Mouse (Mus musculus) CD4-positive, CD25-positive, alpha-beta regulatory T cell, adult 4 months (primary cell): ENCODE data around the gene Vmn1r138. TPM values are rescaled to one million over a fixed set of nuclear protein-coding genes. Genes with fewer than 3 reads are reported as not detected.
"Not testable (repeated sequence)": the region's sequence is repeated elsewhere in the genome, so short reads cannot be mapped to it uniquely, and the experiment has no call there.

ENCODE experiments used
- ATAC-seq: one replicate; pipeline ENCODE4 v1.8.0; 2017
- polyA plus RNA-seq, 2 experiments: library from polyadenylated mRNA; unstranded; fragments of 100-300 nt; shearing (Covaris generic); gene quantifications; one replicate each; pipeline ENCODE4 v1.2.1; 2017

Vmn1r138 gene
- polyA plus RNA-seq = not detected

DNA sequence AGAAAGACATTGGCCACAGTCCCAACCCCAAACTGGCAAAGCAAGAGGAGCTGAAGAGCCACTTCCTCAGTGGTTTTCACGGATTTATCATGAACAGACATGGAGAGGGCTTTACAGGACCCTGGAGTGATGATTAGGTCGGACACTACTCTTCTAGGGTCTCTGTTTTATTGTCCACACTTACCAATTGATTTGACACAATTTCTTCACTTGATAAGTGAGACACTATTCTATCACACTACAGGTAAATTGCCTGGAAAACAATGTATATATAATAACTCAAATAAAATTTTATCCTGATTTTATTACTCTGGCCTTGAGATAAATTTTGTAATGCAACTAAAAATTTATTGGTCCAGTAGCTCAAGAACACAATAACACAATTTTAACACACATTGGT lies at the start of gene Vmn1r138:
TSS of gene Vmn1r138 (minus strand) at position 101 of the 400 bp plus-strand sequence.
- ATAC-seq = not testable (repeated sequence)

DNA sequence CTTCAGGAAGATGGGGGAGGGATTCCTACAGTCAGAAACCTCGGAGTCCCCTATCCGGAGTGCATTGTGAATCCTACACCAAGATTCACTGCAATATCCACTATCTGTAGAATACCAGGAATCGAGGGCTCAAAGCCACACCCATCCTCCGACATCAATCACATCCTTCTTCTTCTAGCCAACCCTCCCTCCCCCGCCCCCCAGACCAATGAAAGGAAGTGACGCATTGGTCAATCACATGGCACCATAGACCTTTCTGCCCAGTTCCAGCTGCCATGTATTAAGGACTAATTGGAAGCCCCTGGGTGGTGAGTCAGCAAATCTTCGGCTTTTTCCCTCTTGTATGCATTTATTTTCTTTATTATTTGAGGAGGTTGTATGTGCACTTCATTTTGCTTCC lies 40.1 kb upstream of the Vmn1r138 start, which contains the start of gene Vmn1r139:
TSS of gene Vmn1r139 (plus strand) at position 301 of the 400 bp plus-strand sequence.
- ATAC-seq = not testable (repeated sequence)

DNA sequence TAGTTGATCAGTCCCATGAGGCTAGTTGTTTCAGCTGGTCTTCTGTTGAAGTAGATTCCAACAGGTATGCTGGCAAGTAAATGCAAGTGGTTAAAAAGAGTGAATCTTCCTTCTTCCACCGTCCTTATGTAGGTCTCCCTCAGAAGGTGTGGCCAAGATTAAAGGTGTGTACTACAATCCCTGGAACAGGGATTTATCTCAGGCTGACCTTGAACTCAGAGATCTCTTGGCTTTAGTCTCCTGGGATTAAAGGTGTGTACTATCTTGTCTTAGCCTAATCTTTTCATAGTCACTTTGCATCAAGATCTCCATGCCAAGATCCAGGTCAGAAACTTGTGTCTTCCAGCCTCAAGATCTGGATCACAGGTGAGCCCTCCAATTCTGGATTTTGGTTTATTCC lies 27.5 kb upstream of the Vmn1r138 start, which contains the start of gene Gm6176:
TSS of gene Gm6176 (minus strand) at position 101 of the 400 bp plus-strand sequence.
- ATAC-seq = not testable (repeated sequence)

DNA sequence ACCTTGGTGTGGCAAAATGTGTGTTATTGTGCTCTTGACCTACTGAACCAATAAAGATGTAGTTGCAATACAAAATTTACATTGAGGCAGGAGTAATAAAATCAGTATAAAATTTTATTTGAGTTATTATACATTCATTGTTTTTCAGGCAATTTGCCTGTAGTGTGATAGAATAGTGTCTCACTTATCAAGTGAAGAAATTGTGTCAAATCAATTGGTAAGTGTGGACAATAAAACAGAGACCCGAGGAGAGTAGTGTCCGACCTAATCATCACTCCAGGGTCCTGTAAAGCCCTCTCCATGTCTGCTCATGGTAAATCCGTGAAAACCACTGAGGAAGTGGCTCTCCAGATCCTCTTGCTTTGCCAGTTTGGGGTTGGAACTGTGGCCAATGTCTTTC lies 34.4 kb downstream of the Vmn1r138 start, which contains the start of gene Vmn1r137:
TSS of gene Vmn1r137 (plus strand) at position 301 of the 400 bp plus-strand sequence.
- not testable (repeated sequence) for ATAC-seq

Other genes starting within 250 kb of the Vmn1r138 start
- gene Gm4177, start 232.2 kb downstream of the Vmn1r138 start, polyA plus RNA-seq = not detected
- gene Vmn1r135, start 196.5 kb downstream of the Vmn1r138 start, polyA plus RNA-seq = not detected
- gene Gm5725, start 184.6 kb downstream of the Vmn1r138 start, polyA plus RNA-seq = not detected
- not detected for gene Gm5891, start 107.6 kb downstream of the Vmn1r138 start, polyA plus RNA-seq
- not detected for gene Vmn1r137, start 34.3 kb downstream of the Vmn1r138 start, polyA plus RNA-seq
- gene Gm6176, start 27.4 kb upstream of the Vmn1r138 start, polyA plus RNA-seq = not detected
- not detected for gene Vmn1r139, start 40.2 kb upstream of the Vmn1r138 start, polyA plus RNA-seq
- gene Gm16451, start 89.3 kb upstream of the Vmn1r138 start, polyA plus RNA-seq = not detected
- not detected for gene Gm10666, start 105.8 kb upstream of the Vmn1r138 start, polyA plus RNA-seq
- not detected for gene Vmn1r142, start 135.1 kb upstream of the Vmn1r138 start, polyA plus RNA-seq
- gene Vmn1r143, start 160.5 kb upstream of the Vmn1r138 start, polyA plus RNA-seq = not detected
- not detected for gene Gm8653, start 172.4 kb upstream of the Vmn1r138 start, polyA plus RNA-seq
- not detected for gene Gm8453, start 200.6 kb upstream of the Vmn1r138 start, polyA plus RNA-seq